8 mouse cellular contexts compared by ENCODE assay signal in the genomic region with DNA sequence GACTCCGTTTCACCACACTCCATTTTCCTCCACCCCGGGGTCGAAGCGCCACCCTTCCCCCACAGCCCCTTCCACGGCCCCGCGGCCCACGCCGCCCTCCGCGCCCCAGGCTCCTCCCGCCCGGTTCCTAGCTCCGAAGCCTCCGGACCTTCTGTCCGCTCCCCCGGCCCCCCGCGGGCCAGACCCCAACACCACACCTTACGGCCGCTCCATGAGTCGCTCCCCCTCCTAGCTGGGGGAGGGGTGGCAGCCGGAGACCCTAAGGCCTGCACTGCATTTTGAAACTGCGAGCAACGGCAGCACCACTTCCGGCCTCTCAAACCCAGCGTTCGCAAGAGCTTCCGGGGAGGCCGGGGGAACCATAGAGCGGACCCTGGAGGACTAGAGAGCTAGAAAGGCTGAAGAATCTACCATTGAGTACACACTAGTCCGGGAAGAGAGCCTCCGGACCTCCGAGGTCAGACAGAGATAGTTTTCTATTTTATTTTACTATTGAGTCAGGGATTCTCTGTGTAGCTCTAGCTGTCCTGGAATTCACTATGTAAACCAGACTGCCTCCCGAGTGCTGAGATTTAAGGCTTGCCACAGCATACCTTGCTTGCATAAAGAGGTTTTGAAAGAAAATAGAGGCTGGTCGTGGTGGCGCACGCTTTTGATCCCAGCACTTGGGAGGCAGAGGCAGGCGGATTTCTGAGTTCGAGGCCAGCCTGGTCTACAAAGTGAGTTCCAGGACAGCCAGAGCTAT. TPM values are rescaled to one million over a fixed set of nuclear protein-coding genes. Genes with fewer than 3 reads are reported as not detected.
DNase-seq lines count a peak whose midpoint lies in the region; ATAC-seq and TF ChIP-seq lines count a peak whose summit lies in the region.

No protein-coding gene starts in this region.

- TF ChIP-seq POLR2A in MEL (IDR thresholded peaks at IDR 0.05; ENCODE audit: control insufficient read depth in 1 of 2, insufficient read depth in 1 of 2, low read depth in 1 of 2, low read length in 2 of 2, poor library complexity in 1 of 2), result peak; percentile 74 to 80; a peak in 3 of 4 replicates
- peak; percentile 44; the same call in 1 of the 2 replicates for TF ChIP-seq POLR2A in cerebellum, adult 2 months (IDR thresholded peaks at IDR 0.05; ENCODE audit: borderline replicate concordance, insufficient read depth, low read length)

- no peak; a peak in 1 of 4 replicates for TF ChIP-seq EP300 in MEL (IDR thresholded peaks at IDR 0.05; ENCODE audit: low read depth in 1 of 2, low read length in 2 of 2)

- H3K27ac ChIP-seq in MEL (ENCODE audit: control insufficient read depth, low read depth, low read length), result peak overlapping the region; percentile 97
- peak overlapping the region; percentile 70 for H3K27ac ChIP-seq in cerebellum, adult 2 months (ENCODE audit: insufficient read depth, low read length)
- H3K27ac ChIP-seq in lung, embryonic 16.5 days (ENCODE audit: low read length), result peak overlapping the region; percentile 92

- peak; percentile 98 for DNase-seq in MEL (ENCODE audit: low read depth, low spot score)
- DNase-seq in cerebellum, adult 2 months, result peak; percentile 86 to 90
- peak; percentile 95 for DNase-seq in forelimb bud, embryonic 11.5 days (ENCODE audit: low read depth, low spot score)
- DNase-seq in layer of hippocampus, adult 9-10 months (ENCODE audit: low spot score), result peak; percentile 78
- DNase-seq in ovary, postnatal 10 days (ENCODE audit: low spot score), result peak; percentile 63
- peak; percentile 88 for DNase-seq in thymus, postnatal 10 days (ENCODE audit: low spot score in 2 of 2)

- no peaks in the 10 kb centered on the region for H3K9me3 ChIP-seq in MEL (replicated peaks; ENCODE audit: insufficient read depth, low read length)
- H3K9me3 ChIP-seq in lung, embryonic 16.5 days (ENCODE audit: control insufficient read depth, low read length), result no peaks in the 10 kb centered on the region

- WGBS in cerebellum, adult 2 months, result 1% methylated on average over 40 of the region's 40 CpGs
- under 1% methylated on average over 40 of the region's 40 CpGs for WGBS in lung, embryonic 16.5 days

- H3K4me1 ChIP-seq in MEL (ENCODE audit: control insufficient read depth in 1 of 2, insufficient read depth in 2 of 2, low read length in 2 of 2), result peaks cover 8 to 35% of the 10 kb centered on the region in 2 experiments
- H3K4me1 ChIP-seq in cerebellum, adult 2 months (ENCODE audit: control insufficient read depth, insufficient read depth, low read length), result no peaks in the 10 kb centered on the region
- peaks cover 6% of the 10 kb centered on the region; the same call in 1 of the 2 replicates for H3K4me1 ChIP-seq in lung, embryonic 16.5 days (replicated peaks; ENCODE audit: control insufficient read depth, insufficient read depth, low read length)

- H3K9ac ChIP-seq in MEL (ENCODE audit: control insufficient read depth, low read depth, low read length, poor library complexity, severe bottlenecking), result peak overlapping the region; percentile 100
- peak overlapping the region; percentile 99 for H3K9ac ChIP-seq in lung, embryonic 16.5 days (ENCODE audit: low read length)

- H3K36me3 ChIP-seq in MEL (ENCODE audit: control insufficient read depth in 1 of 2, insufficient read depth in 2 of 2, low read length in 2 of 2), result peaks cover 3 to 31% of the 10 kb centered on the region in 2 experiments; a peak in 2 of 4 replicates
- H3K36me3 ChIP-seq in lung, embryonic 16.5 days (ENCODE audit: control insufficient read depth, insufficient read depth, low read length), result no peaks in the 10 kb centered on the region

- peak overlapping the region; percentile 63 for H3K4me2 ChIP-seq in lung, embryonic 16.5 days (ENCODE audit: low read depth, low read length)

- ATAC-seq in hematopoietic stem cell, adult 5-6 weeks (replicated peaks in 1 of 2; ENCODE audit: insufficient read depth in 1 of 2, low FRiP score in 2 of 2, low TSS enrichment in 1 of 2, low read depth in 1 of 2, poor library complexity in 2 of 2, severe bottlenecking in 2 of 2), result peak; percentile 95 to 97
- ATAC-seq in lung, embryonic 16.5 days (ENCODE audit: low read depth), result peak; percentile 99

- H3K4me3 ChIP-seq in MEL (ENCODE audit: control insufficient read depth in 1 of 2, insufficient read depth in 1 of 2, low read depth in 2 of 2, low read length in 2 of 2), result peak overlapping the region; percentile 68 to 98
- peak overlapping the region; percentile 92 for H3K4me3 ChIP-seq in cerebellum, adult 2 months (replicated peaks; ENCODE audit: insufficient read depth, low read depth, low read length)
- peak overlapping the region; percentile 95 for H3K4me3 ChIP-seq in lung, embryonic 16.5 days (ENCODE audit: low read length)

- TF ChIP-seq RAD21 in MEL (IDR thresholded peaks at IDR 0.05; ENCODE audit: low read depth, low read length), result no peak

- H3K27me3 ChIP-seq in MEL (ENCODE audit: control insufficient read depth in 1 of 2, insufficient read depth in 2 of 2, low read length in 2 of 2), result no peaks in the 10 kb centered on the region
- H3K27me3 ChIP-seq in cerebellum, adult 2 months (ENCODE audit: control insufficient read depth, insufficient read depth, low read length), result no peaks in the 10 kb centered on the region
- H3K27me3 ChIP-seq in lung, embryonic 16.5 days (ENCODE audit: control insufficient read depth, insufficient read depth, low read depth, low read length), result no peaks in the 10 kb centered on the region

- H3K79me2 ChIP-seq in MEL (ENCODE audit: control insufficient read depth, insufficient read depth, low read length, poor library complexity), result peaks cover 34% of the 10 kb centered on the region

- TF ChIP-seq CTCF in MEL (IDR thresholded peaks at IDR 0.05 in 2 of 3, conservative IDR thresholded peaks at IDR 0.05 in 1 of 3; ENCODE audit: control insufficient read depth in 1 of 3, insufficient read depth in 1 of 3, low read depth in 2 of 3, low read length in 3 of 3, poor library complexity in 1 of 3, severe bottlenecking in 1 of 3), result no peak
- TF ChIP-seq CTCF in cerebellum, adult 2 months (IDR thresholded peaks at IDR 0.05; ENCODE audit: borderline replicate concordance, insufficient read depth, low read depth, low read length), result no peak

TF ChIP-seq in MEL, 35 proteins besides CTCF, POLR2A, EP300 and RAD21 (continues in another document):
- TF ChIP-seq USF2 (IDR thresholded peaks at IDR 0.05; ENCODE audit: borderline replicate concordance in 1 of 2, insufficient read depth in 1 of 2, low read depth in 1 of 2, low read length in 2 of 2) (no peak), SMC3 (IDR thresholded peaks at IDR 0.05; ENCODE audit: low read depth, low read length) (no peak), KAT2A (conservative IDR thresholded peaks at IDR 0.05; ENCODE audit: low read depth, low read length) (no peak), MYB (IDR thresholded peaks at IDR 0.05; ENCODE audit: low read depth, low read length) (no peak), JUND (IDR thresholded peaks at IDR 0.05; ENCODE audit: low read depth, low read length) (no peak), CHD1 (IDR thresholded peaks at IDR 0.05; ENCODE audit: low read depth, low read length) (no peak), MXI1 (IDR thresholded peaks at IDR 0.05; ENCODE audit: low read depth, low read length) (peak; percentile 87; the same call in 1 of the 2 replicates), ETS1 (IDR thresholded peaks at IDR 0.05; ENCODE audit: low read depth, low read length) (no peak), POLR2AphosphoS2 (IDR thresholded peaks at IDR 0.05; ENCODE audit: low read length) (peak; percentile 76; the same call in 1 of the 2 replicates), NELFE (IDR thresholded peaks at IDR 0.05; ENCODE audit: low read depth, low read length) (peak; percentile 93), MEF2A (IDR thresholded peaks at IDR 0.05; ENCODE audit: extremely low read depth, insufficient replicate concordance, low read depth, low read length, poor library complexity, severe bottlenecking) (no peak), TAL1 (IDR thresholded peaks at IDR 0.05; ENCODE audit: low read length) (no peak), ELF1 (IDR thresholded peaks at IDR 0.05; ENCODE audit: low read depth, low read length) (peak; percentile 94), E2F4 (IDR thresholded peaks at IDR 0.05; ENCODE audit: borderline replicate concordance, low read depth, low read length) (no peak), ZC3H11A (IDR thresholded peaks at IDR 0.05; ENCODE audit: low read depth, low read length) (no peak), USF1 (IDR thresholded peaks at IDR 0.05; ENCODE audit: low read depth, low read length) (no peak), MYC (IDR thresholded peaks at IDR 0.05; ENCODE audit: low read depth, low read length) (no peak; the same call in 1 of the 2 replicates), POLR2AphosphoS5 (IDR thresholded peaks at IDR 0.05; ENCODE audit: borderline replicate concordance, low read depth, low read length) (no peak), RCOR1 (IDR thresholded peaks at IDR 0.05; ENCODE audit: low read depth, low read length) (no peak), MAFK (IDR thresholded peaks at IDR 0.05; ENCODE audit: borderline replicate concordance, low read depth, low read length) (no peak), TCF12 (IDR thresholded peaks at IDR 0.05; ENCODE audit: low read depth, low read length) (peak; percentile 46; the same call in 1 of the 2 replicates), ZNF384 (IDR thresholded peaks at IDR 0.05; ENCODE audit: low read depth, low read length) (no peak), BHLHE40 (IDR thresholded peaks at IDR 0.05; ENCODE audit: borderline replicate concordance, low read depth, low read length) (no peak), UBTF (IDR thresholded peaks at IDR 0.05; ENCODE audit: borderline replicate concordance, insufficient read depth, low read depth, low read length) (no peak), NRF1 (IDR thresholded peaks at IDR 0.05; ENCODE audit: insufficient read depth, low read depth, low read length, poor library complexity, severe bottlenecking) (no peak)

RNA-seq across cellular contexts. Expression of a gene that starts 5.1 kb away (rescaled TPM):
- 19.8 and 23.5 TPM in 2 replicates for total RNA-seq in MEL (2012; rRNA removed)
- 10 to 100 TPM in 1 of 2 experiments, not detected in 1; 28.1 TPM for polyA plus RNA-seq in MEL (2012; ENCODE audit: insufficient read depth in 1 of 2, insufficient read length in 2 of 2, low read depth in 1 of 2, low replicate concordance in 2 of 2, missing spikeins in 1 of 2)
- 76.2 and 77.8 TPM in 2 replicates for polyA plus RNA-seq in cerebellum, adult 2 months (2012; rRNA removed)
- 135 and 150 TPM in 2 replicates for total RNA-seq in hematopoietic stem cell, adult 5-6 weeks (2017)
- 33.3 and 33.4 TPM in 2 replicates for polyA plus RNA-seq in lung, embryonic 16.5 days (2015; fragmentation: Nextera tagmentation; extraction: Ambion mirVana)

RNA-seq across cellular contexts. Expression of a gene that starts 20.2 kb away (rescaled TPM):
- total RNA-seq in MEL (2012; rRNA removed), result 2.9 TPM in 2 replicates
- 1 to 10 TPM in 1 of 2 experiments, not detected in 1; 3.2 TPM for polyA plus RNA-seq in MEL (2012; ENCODE audit: insufficient read depth in 1 of 2, insufficient read length in 2 of 2, low read depth in 1 of 2, low replicate concordance in 2 of 2, missing spikeins in 1 of 2)
- polyA plus RNA-seq in cerebellum, adult 2 months (2012; rRNA removed), result 12.9 and 15.5 TPM in 2 replicates
- 4.4 and 6.0 TPM in 2 replicates for total RNA-seq in hematopoietic stem cell, adult 5-6 weeks (2017)
- 5.3 and 6.2 TPM in 2 replicates for polyA plus RNA-seq in lung, embryonic 16.5 days (2015; fragmentation: Nextera tagmentation; extraction: Ambion mirVana)

Comparison
In these comparisons a context has a peak if more than half of its experiments do, and no peak if none do; other contexts are left out.
1. Peak in every context shown above with its lines: DNase-seq, ATAC-seq, H3K4me3 ChIP-seq and H3K27ac ChIP-seq.